Mouse (Mus musculus) v-Abl transformed pro-B cells (cell line): ENCODE data around the gene Rpusd2.
"Not testable (repeated sequence)": the region's sequence is repeated elsewhere in the genome, so short reads cannot be mapped to it uniquely, and the experiment has no call there.

ENCODE experiments used
- in situ Hi-C, 2 experiments: fragments of 400-800 bp; cut with MboI; formaldehyde crosslinking; loops; one replicate each; pipeline ENCODE4 v1.15.1; 2025; ENCODE audit not compliant: unreplicated experiment in 2 of 2

Gene Rpusd2

DNA sequence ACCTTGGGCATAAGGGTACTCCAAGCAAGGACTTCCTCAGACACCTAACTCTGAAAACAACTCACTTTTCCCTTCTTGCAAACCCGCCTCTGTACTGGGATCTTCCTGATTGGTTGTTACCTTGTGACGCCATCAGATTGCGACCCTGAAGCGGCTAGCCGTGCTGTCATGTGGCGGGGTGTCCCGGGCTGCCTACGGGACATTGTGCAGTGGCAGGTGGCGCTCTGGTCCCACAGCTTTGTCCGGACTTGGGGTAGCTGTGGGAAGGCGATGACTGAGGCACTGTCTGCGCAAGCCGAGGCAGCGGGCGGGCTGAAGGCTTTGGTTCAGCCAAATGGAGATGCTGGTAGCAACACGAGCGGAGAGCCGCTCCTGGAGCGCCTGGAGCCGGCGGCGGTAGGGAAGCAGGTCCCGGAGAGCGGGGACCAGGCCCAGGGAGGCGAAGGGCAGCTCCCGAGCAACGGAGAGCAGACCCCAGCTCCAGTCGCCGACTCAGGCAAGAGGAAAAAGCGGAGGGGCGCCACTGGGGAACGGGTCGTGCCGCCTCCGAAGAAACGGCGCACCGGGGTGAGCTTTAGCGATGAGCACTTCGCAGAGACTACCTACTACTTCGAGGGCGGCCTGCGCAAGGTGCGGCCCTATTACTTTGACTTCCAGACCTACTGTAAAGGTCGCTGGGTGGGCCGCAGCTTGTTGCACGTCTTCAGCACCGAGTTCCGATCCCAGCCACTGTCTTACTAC lies at the start of gene Rpusd2:
TSS of gene Rpusd2 (plus strand) at position 135 of the 741 bp plus-strand sequence.
- in situ Hi-C loops, result loop anchor here (5.0 to 25.0 kb wide), 5 partner anchors 57 to 410 kb away; partner anchors contain the start of gene Vps18 (in 2 of the 2)

DNA sequence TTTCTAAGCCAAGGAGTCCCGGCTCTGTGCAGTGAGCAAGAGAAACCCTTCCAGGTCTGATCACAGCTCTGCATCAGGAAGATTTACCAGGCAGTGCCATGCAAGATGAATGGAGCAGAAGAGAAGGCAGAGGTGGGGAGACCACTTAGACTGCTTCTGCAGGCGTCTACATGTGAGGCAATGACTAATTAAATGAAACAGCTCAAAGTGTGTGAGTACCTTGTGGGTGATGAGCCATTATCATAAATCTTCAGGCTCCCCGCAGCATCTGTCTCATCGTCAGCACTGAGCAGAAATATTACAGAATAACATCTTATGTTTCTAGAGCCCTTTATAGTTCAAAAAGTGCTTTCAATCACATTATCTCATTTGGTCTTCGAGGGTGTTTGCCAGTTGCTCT lies 39.1 kb upstream of the Rpusd2 start:
- in situ Hi-C loops, result loop anchor here in 1 of 2 experiments (25.0 kb wide), 1 partner anchor 1458 kb away; no protein-coding TSS in a partner anchor

DNA sequence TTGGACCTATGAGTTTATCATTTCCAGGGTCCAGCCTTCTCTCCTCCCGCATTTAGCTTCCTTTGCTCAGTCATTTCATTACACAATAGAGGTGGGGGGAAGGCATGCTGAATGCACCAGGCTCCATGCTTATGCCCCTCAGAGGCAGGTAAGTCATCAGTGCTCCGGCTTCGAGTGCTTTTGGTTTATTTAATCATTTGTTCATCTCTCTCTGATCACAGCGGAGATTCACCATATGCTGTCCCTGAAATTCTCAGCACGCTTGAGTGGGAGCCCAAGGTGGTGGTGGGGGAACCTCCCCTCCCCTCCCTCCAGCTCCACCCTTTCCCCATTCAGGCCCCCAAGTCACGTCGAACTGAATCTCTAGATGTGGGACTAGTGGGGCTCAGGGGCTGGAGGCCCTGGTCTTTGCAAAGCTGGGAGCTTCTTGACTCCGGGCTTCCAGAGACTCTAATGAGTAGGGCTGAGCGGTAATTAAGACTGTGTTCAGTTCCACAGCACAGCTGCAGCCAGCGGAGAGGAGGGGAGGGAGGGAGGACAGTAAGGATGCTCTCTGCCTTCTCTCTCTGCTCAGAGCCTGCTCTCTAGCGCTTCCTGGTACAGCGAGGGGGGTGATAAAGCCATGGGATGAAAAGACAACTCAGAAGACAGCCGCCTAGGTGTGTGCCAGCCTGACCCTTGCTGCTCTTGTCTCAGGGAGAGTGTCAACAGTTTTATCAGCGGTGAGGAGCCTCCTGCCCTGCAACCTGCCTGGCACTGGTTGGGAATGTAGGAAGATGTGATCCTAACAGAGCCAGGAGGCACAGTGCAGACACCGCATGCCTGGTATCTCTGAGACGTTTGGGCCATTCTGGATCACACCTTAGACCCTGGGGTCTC lies 38.4 kb upstream of the Rpusd2 start:
- in situ Hi-C loops, result loop anchor here in 1 of 2 experiments (25.0 kb wide), 1 partner anchor 1459 kb away; no protein-coding TSS in a partner anchor

DNA sequence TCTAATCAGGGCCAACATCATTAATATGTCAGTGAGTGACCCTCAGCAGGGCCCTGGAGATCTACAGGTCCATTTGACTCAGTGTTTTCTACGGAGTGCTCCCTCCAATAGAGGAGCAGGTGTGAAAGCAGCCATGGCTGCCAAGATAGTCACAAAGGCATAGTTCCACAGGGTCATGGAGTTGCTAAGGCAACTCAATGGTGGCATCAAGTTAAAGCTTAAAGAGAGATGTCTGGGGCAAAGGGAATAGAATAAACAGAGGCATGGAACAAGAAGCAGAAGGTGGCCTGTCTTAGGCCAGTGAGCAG lies 37.8 kb upstream of the Rpusd2 start:
- in situ Hi-C loops, result loop anchor here in 1 of 2 experiments (25.0 kb wide), 1 partner anchor 1459 kb away; no protein-coding TSS in a partner anchor

DNA sequence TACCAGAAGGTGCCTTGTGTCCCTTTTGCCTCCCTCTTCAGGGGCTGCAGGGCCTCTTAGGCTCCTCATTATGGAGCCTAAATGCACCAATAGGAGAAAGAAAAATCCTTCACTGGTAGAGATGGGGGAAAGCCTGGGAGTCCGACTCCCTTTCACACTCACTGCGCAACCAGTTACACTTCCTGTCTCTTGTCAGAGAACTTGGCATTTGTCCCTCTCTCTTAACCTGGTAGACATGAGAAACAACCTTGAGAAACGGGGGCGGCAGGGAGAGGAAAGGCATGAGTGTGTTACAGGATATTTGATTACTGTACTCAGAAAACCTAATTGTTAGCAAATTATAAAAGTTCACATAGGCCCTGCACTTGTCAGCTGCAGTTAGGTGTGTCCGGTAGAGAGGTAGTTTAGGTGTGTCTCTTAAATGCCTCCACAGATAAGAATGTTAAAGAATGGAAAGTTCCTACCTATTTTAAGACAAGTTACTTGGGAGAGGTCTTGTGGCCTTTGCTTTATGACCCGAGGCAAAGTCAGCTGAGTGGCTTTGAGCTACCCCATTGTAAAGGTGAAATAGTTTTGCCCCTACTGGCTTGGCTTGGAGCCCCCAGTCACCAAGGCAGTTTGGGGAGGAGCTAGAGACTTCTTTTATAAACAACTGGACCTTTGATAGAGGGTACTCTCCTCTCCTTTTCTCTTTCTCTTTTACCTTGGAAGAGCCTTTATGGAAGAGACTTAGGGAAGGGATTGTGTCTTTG lies 36.3 kb upstream of the Rpusd2 start:
- in situ Hi-C loops, result loop anchor here in 1 of 2 experiments (25.0 kb wide), 1 partner anchor 1461 kb away; no protein-coding TSS in a partner anchor

DNA sequence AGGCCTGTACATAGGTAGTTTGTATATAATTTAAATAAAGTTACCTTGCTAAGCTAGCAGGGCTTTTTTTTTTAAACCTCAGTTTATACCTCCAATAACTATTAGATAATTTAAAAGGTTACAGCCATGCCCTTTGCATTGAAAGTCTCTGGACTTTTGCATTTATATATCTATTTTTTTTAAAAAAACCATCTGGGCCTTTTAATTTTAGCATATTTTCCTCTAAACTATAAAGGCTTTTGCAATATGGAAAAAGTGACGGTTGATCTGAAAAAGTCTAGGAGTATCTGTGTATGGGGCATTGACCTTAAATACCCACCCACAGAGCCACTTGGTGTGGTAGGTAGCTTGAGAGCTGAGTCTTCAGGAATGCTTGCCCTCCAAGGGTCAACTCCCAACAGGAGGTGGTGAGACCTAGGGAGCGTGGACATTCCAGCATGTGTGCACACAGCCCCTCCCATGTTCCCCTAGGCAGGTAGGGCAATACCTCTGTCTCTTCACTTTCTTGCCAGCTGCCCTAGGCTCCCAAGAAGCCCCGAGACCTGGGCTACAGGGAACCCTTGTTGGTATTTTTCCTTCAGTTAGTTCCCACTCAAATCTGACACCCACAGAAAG lies 35.5 kb upstream of the Rpusd2 start:
- in situ Hi-C loops, result loop anchor here in 1 of 2 experiments (25.0 kb wide), 1 partner anchor 1462 kb away; no protein-coding TSS in a partner anchor

DNA sequence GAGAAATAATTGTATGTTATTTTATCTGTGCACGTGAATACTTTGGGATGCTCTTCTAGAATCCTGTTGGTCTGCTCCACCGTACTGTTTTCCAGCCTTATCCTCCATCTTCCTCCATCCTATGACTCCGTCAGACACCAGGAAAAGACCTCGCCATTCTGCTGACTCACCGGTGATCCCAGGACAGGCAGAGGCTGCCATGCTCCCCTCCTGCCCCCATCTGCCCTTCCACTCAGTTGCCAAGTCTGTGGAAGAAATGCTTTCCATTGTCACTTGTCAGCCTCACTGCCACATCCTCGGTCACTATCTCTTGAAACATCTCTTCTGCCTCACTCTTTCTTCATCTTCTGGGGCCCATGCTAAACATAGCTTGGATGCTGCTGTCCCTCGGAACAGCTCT lies 27.7 kb upstream of the Rpusd2 start:
- in situ Hi-C loops, result no loop called here

DNA sequence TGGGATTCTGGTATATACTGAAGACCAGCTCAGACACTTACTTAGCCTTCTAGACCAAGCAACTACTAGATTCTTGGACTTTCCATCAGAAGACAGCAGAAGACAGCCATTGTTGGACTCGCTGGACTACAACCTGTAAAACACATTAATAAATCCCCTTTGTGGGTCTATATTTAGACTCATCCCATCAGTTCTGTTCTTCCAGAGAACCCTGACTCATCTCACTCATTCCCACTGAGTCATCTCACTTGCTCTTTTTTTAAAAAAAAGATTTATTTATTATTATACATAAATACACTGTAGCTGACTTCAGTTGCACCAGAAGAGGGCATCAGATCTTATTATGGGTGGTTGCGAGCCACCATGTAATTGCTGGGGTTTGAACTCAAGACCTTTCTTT lies 25.2 kb upstream of the Rpusd2 start:
- in situ Hi-C loops, result no loop called here

DNA sequence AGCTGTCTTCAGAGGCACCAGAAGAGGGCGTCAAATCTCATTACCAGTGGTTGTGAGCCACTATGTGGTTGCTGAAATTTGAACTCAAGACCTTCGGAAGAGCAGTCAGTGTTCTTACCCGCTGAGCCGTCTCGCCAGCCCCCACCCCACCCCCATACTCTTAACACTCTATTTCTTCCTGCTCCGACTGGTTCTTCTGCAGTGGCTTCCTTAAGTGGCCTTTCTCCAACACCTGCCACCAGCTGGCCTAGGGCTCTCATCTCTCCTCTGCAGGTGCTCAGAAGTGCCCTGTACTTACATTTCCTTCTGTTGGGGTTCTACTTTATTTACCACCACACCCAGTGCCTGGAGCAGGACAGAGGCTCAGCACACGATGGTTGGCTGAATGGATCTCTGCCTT lies 19.6 kb upstream of the Rpusd2 start:
- in situ Hi-C loops, result loop anchor here in 1 of 2 experiments (5.0 kb wide), 1 partner anchor 38 kb away; no protein-coding TSS in a partner anchor

DNA sequence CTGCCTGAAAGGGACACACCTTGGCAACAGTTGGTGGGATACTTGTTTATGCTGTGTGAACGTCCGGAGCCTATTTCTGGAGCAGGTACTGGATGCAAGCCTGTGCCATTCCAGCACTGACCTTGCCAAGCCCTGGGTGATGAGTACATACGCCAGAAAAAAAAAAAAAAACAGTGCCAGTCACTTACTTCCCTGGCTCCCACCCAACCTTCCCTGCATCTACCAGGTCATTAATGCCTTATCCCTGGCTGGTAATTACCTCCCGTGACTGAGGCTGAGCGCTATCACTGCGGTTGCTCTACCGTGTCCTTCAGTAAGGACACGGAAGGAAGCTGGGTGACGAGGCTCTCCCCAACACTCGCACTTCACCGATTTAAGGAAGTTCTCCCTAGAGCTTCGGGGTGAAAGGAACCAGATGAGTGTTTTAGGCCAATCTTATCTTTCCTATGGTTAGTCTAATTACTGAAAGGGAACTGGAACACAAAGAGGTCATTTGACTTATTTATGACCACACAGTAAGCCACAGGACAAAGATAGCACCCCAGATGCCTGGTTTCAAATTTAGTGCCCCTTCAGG lies 18.9 kb upstream of the Rpusd2 start:
- in situ Hi-C loops, result no loop called here

DNA sequence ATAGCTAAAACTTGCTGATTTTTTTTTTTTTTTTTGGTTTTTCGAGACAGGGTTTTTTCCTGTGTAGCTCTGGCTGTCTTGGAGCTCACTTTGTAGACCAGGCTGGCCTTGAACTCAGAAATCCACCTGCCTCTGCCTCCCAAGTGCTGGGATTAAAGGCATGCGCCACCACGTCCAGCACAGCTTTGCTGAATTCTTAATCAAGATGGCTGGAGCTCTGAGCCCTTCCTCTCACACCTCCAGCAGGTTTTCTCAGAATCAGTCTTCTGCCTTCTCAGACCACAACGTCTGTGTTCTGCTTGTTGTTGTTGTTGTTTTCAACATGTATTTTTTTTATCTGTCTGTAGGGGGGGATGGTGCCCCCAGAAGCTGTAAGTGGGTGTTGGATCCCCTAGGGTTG lies 18.3 kb upstream of the Rpusd2 start:
- in situ Hi-C loops, result not testable (repeated sequence)

DNA sequence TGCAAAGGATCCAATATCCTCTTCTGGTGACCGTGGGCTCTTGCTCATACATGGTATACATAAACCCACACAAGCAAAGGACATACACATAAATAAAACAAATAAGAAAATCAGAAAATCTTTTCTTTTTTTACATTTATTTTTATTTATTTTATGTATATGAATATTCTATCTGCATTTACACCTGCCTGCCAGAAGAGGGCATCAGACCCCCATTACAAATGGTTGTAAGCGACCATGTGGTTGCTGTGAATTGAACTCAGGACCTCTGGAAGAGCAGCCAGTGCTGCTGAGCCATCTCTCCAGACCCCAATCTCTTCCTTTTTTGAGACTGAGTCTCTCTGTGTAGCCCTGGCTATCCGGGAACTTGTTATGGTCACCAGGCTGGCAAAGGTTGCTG lies 16.9 kb upstream of the Rpusd2 start:
- in situ Hi-C loops, result no loop called here

DNA sequence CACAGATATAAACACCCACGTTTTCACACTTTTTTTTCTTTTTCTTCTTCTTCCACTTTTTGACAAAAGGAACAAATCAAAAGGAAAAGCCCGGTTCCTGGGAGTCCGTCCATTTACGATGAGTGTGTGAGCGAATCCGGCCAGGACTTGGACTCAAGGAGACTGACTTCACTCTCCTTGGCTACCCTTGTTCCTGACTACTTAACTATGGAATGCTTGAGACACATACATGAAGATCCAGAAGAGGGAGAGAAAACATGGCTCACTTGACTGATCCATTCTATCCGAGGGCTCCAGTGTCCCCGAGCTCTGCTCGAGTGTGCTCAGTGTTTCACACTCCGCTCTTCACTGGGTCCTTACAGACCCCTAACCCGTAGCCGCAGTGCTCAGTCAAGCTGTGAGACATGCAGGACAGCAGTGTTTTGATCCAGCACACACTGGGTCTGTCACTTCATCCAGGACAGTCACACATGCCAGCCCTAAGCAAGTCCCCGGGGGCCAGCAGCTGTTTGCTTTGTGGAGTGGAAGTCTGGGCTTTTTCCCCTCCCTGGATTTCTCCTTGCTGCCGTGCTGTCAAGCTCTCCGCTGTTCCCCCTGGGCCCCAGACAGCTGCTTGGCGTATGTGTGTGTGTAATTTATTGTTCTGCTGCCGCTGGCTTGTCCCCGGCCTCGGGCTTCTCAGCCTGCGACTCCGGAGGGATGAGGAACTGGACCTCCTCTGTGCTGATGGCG lies 16.0 kb upstream of the Rpusd2 start:
- in situ Hi-C loops, result no loop called here

DNA sequence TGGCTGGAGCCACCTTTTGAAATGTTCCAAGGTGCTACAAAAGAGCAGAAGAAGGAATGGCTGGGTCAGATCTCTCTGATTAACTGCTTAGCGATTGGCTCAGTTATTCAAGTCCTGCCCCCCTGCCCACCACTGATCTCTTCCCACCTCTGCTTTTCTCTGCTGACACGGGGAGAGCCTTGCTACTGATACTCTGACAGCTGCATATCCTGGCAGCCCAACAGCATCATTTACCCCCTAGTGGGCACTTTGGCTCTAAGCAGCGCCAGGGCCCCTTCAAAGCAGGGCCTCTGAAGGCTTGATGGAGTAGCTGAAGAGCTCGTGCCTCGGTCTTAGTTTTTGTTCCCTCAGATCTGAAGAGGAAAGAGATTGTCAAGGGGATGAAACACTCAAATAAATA lies 15.5 kb upstream of the Rpusd2 start:
- in situ Hi-C loops, result no loop called here

DNA sequence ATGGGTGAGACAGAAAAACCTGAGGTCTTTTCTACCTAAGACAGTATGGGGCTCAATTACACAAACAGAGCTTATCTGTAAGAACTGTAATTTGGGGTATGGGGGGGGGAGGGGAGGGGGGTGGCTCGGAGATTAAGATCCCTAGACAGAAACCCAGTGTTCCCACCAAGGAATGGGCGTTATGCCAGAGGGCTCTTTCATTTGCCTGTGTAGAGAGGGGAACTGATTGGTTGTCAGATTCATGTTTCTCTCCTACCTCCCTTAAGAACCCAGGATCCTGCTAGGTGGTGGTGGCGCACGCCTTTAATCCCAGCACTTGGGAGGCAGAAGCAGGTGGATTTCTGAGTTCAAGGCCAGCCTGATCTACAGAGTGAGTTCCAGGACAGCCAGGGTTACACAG lies 15.1 kb upstream of the Rpusd2 start:
- in situ Hi-C loops, result no loop called here

DNA sequence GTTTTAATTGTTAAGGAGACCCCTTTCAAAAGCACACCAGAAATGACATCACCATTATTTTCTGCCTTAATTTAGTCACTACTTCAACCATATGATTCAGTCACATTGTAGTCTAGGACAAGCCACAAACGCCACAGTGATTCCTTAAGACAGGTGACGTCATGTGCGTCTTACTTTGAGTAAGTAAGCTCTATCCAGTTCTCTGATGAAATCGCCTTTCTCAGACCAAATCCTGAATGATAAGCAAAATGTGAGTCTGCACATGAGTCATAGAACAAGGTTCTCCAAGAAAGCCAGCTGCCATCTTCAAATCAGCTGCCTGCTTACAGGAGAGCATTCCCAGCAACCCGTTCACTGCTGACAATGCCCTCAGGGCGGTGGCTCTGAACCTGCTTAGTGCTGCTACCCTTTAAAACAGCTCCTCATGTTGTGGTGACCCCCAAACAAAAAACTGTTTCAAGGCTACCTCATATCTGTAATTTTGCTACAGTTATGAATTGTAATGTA lies 11.4 kb upstream of the Rpusd2 start:
- in situ Hi-C loops, result no loop called here

DNA sequence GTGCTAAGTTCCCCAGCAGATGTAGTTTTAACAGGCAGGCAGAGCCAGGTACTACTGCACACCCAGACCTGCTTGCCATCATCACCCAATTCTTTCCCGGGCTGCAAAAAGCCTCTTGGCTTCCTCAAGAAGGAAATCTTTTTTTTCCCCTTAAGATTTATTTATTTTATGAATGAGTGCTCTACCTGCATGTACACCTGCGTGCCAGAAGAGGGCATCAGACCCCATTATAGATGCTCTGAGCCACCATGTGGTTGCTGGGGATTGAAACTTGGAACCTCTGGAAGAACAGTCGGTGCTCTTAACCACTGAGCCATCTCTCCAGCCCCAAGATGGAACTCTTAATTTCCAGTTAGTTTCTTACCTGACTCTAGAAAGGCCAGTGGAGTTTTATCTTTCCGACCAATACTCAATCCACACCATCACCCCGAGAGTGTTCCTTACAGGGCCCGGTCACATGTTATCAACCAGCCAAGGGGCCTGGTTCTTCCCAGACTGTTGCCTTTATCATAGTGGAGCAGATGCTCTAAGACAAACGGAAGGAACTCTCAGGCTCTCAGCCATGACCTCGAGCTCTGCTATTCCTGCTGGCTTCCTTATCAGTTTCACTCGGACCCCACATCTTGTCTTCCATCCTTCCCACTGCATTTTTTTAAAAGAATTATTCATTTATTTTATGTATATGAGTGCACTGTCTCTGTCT lies 9.9 kb upstream of the Rpusd2 start:
- in situ Hi-C loops, result loop anchor here in 1 of 2 experiments (25.0 kb wide), 1 partner anchor 413 kb away; no protein-coding TSS in a partner anchor

DNA sequence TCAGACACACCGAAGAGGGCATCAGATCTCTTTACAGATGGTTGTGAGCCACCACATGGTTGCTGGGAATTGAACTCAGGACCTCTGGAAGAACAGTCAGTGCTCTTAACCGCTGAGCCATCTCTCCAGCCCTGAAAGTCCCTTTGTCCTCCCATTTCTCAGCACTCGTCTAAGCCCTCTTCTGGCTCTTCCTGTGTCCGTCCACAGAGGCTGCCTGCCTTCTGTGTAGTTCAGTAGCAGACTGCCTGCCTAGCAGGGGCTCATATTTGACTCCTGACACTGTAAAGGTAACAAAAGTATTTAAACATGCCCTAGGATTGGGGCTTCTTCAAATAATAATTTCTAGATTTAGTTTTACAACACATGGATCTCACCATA lies 9.4 kb upstream of the Rpusd2 start:
- in situ Hi-C loops, result loop anchor here in 1 of 2 experiments (25.0 kb wide), 1 partner anchor 412 kb away; no protein-coding TSS in a partner anchor
